35 mouse cellular contexts compared by ENCODE assay signal in genomic region chr2:94402096-94402495, GRCm38 (mm10).
"Had no signal": no experiment of that assay in that cellular context is flagged by ENCODE, and none has a peak within 500 bp of the region (broad histone marks: within the 10 kb centered on the region; RNA-seq: fewer than 3 reads in every experiment).

No protein-coding gene starts in this region.

- H3K4me3 ChIP-seq: heart, embryonic 10.5 days; heart, embryonic 12.5 days; heart, embryonic 13.5 days; heart, embryonic 15.5 days; hindbrain, embryonic 10.5 days; hindbrain, embryonic 12.5 days; hindbrain, embryonic 13.5 days; hindbrain, embryonic 15.5 days; intestine, embryonic 15.5 days; kidney, embryonic 15.5 days; layer of hippocampus, adult 2 months had no signal

- H3K9me3 ChIP-seq: heart, embryonic 10.5 days; heart, embryonic 12.5 days; heart, embryonic 13.5 days; heart, embryonic 15.5 days; hindbrain, embryonic 10.5 days; hindbrain, embryonic 12.5 days; hindbrain, embryonic 13.5 days; hindbrain, embryonic 15.5 days; intestine, embryonic 15.5 days; kidney, embryonic 15.5 days had no signal

- H3K9ac ChIP-seq: heart, embryonic 12.5 days; heart, embryonic 13.5 days; heart, embryonic 15.5 days; hindbrain, embryonic 12.5 days; hindbrain, embryonic 13.5 days; hindbrain, embryonic 14.5 days; hindbrain, embryonic 15.5 days; intestine, embryonic 15.5 days; kidney, embryonic 15.5 days had no signal

- ATAC-seq: hindbrain, embryonic 16.5 days; hindbrain, postnatal 0 days; inflammation-experienced regulatory T-cells, adult 6 months; intestine, embryonic 15.5 days; intestine, embryonic 16.5 days; intestine, postnatal 0 days had no signal

- H3K36me3 ChIP-seq: heart, embryonic 12.5 days; hindbrain, embryonic 10.5 days; hindbrain, embryonic 12.5 days; hindbrain, embryonic 13.5 days; hindbrain, embryonic 15.5 days; intestine, embryonic 15.5 days; kidney, embryonic 15.5 days had no signal

- H3K27ac ChIP-seq: heart, embryonic 10.5 days; heart, embryonic 13.5 days; heart, embryonic 15.5 days; hindbrain, embryonic 10.5 days; hindbrain, embryonic 12.5 days; hindbrain, embryonic 13.5 days; hindbrain, embryonic 14.5 days; hindbrain, embryonic 15.5 days; hindbrain, postnatal 0 days; intestine, embryonic 15.5 days; kidney, embryonic 15.5 days; kidney, postnatal 0 days; layer of hippocampus, adult 2 months had no signal

- H3K4me2 ChIP-seq: heart, embryonic 11.5 days; heart, embryonic 12.5 days; heart, embryonic 13.5 days; heart, embryonic 15.5 days; hindbrain, embryonic 12.5 days; hindbrain, embryonic 13.5 days; hindbrain, embryonic 14.5 days; hindbrain, embryonic 15.5 days; intestine, embryonic 15.5 days; kidney, embryonic 15.5 days had no signal

- H3K27me3 ChIP-seq: heart, embryonic 12.5 days; heart, embryonic 13.5 days; heart, embryonic 15.5 days; hindbrain, embryonic 12.5 days; hindbrain, embryonic 13.5 days; hindbrain, embryonic 15.5 days; intestine, embryonic 15.5 days; kidney, embryonic 15.5 days had no signal

- DNase-seq: heart, postnatal 10 days; heart, postnatal 14 days; heart, postnatal 36 days; heart, postnatal 4 days; kidney, adult 11 months; kidney, adult 18-20 months; kidney, adult 2 months; kidney, adult 8-10 months; kidney, adult 9 months; kidney, postnatal 10 days; kidney, postnatal 14 days; kidney, postnatal 25 days; kidney, postnatal 36 days; kidney, postnatal 4 days; layer of hippocampus, adult 9-11 months; layer of hippocampus, postnatal 36 days had no signal
